Mouse (Mus musculus) ES-E14 (cell line): ENCODE data around the gene Itfg1. TPM values are rescaled to one million over a fixed set of nuclear protein-coding genes. Genes with fewer than 3 reads are reported as not detected.
"Not testable (repeated sequence)": the region's sequence is repeated elsewhere in the genome, so short reads cannot be mapped to it uniquely, and the experiment has no call there.

Experiments
- DNase-seq: peaks from one replicate; pipeline ENCODE4 v3.0.0-alpha.2; 2013; ENCODE audit warnings: low read depth, low spot score
- H3K27ac ChIP-seq: 2 replicates; pipeline ENCODE4 v1.5.1; 2012; ENCODE audit warnings: low read depth, mild to moderate bottlenecking, low read length, moderate library complexity, mixed read lengths; ENCODE audit not compliant: poor library complexity, insufficient read depth, severe bottlenecking
- H3K36me3 ChIP-seq: 2 replicates; pipeline ENCODE4 v1.6.1; 2012; ENCODE audit warnings: mild to moderate bottlenecking, low read length, moderate library complexity, mixed read lengths; ENCODE audit not compliant: control insufficient read depth, poor library complexity, insufficient read depth, severe bottlenecking
- H3K4me1 ChIP-seq, 2 experiments: fragments of 150-350 bp in 1 of 2; sonication (generic) in 1 of 2; 2 replicates each; pipeline ENCODE4 v1.6.1; 2012; ENCODE audit warnings: low read length in 2 of 2, mild to moderate bottlenecking in 1 of 2, mixed read lengths in 1 of 2; ENCODE audit not compliant: control insufficient read depth in 2 of 2, insufficient read depth in 2 of 2, poor library complexity in 1 of 2
- H3K4me3 ChIP-seq, 2 experiments: fragments of 150-350 bp in 1 of 2; sonication (generic) in 1 of 2; 2 replicates each; pipeline ENCODE4 v1.5.1; 2012; ENCODE audit warnings: low read length in 2 of 2, low read depth in 1 of 2, mild to moderate bottlenecking in 1 of 2, mixed read lengths in 1 of 2; ENCODE audit not compliant: insufficient read depth in 1 of 2, poor library complexity in 1 of 2, severe bottlenecking in 1 of 2
- H3K9ac ChIP-seq: 2 replicates; pipeline ENCODE4 v1.6.1; 2012; ENCODE audit warnings: low read depth, mild to moderate bottlenecking, low read length, mixed read lengths; ENCODE audit not compliant: poor library complexity, insufficient read depth, severe bottlenecking
- H3K9me3 ChIP-seq: fragments of 150-350 bp; sonication (generic); 2 replicates; pipeline ENCODE4 v1.6.1; 2012; ENCODE audit warnings: low read depth, mild to moderate bottlenecking, low read length; ENCODE audit not compliant: control insufficient read depth, insufficient read depth
- CHD2 ChIP-seq: IDR thresholded peaks from 2 replicates; pipeline ENCODE4 v1.6.1; 2014; ENCODE audit warnings: mild to moderate bottlenecking, low read depth, low read length, inconsistent platforms
- HCFC1 ChIP-seq: IDR thresholded peaks from 2 replicates; pipeline ENCODE4 v1.6.1; 2012; ENCODE audit warnings: low read length, inconsistent platforms, borderline replicate concordance; ENCODE audit not compliant: insufficient read depth
- MAFK ChIP-seq: IDR thresholded peaks from 2 replicates; pipeline ENCODE4 v1.6.1; 2014; ENCODE audit warnings: mild to moderate bottlenecking, low read depth, low read length, inconsistent platforms; ENCODE audit not compliant: insufficient read depth
- ZC3H11A ChIP-seq: IDR thresholded peaks from 2 replicates; pipeline ENCODE4 v1.6.1; 2012; ENCODE audit warnings: low read depth, mild to moderate bottlenecking, inconsistent platforms, low read length, borderline replicate concordance
- ZNF384 ChIP-seq: IDR thresholded peaks from 2 replicates; pipeline ENCODE4 v1.6.1; 2012; ENCODE audit warnings: low read depth, low read length, inconsistent platforms
- in situ Hi-C, 2 experiments: fragments of 600-800 bp; cut with MboI; formaldehyde crosslinking; loops; one replicate each; pipeline ENCODE4 v1.15.1; 2025; ENCODE audit warnings: low sequenced_read_pairs in 2 of 2, inconsistent platforms in 1 of 2; ENCODE audit not compliant: unreplicated experiment in 2 of 2
- total RNA-seq: library from RNA; depleted of rRNA; stranded (reverse); fragments of 300-350 nt; gene quantifications from 2 replicates; pipeline ENCODE4 v1.2.3, GENCODE M21; 2012

Gene Itfg1
- total RNA-seq, 1 experiment: 40.2 TPM

DNA sequence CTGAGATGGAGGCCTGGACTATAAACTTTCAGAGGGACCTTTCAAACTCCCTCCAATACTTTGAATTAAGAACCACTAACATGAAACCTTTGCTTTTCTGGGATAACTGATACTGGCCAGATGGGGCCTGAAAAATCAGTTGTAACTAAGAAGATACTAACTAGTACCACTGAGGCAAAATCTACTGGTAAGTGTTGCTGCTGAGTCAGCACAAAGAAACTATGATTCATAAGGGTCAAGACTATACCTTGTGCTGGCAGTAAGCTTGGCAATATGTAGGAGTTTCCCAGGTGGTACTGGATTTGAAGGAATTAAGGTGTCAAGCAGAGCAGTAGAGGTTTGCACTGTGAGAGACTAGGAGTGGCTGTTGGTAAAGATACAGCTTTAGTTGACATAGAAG is 27.1 kb downstream of the Itfg1 start:
- H3K4me1 ChIP-seq: no peaks in the 10 kb centered on the region
- TF ChIP-seq MAFK (peak; percentile 85), CHD2 (no peak), ZC3H11A (no peak), HCFC1 (no peak), ZNF384 (no peak)
- H3K27ac ChIP-seq: no peak overlapping the region
- no peak overlapping the region for H3K4me3 ChIP-seq
- no peaks in the 10 kb centered on the region for H3K36me3 ChIP-seq
- no peaks in the 10 kb centered on the region for H3K9me3 ChIP-seq
- in situ Hi-C loops: no loop called here
- no peak for DNase-seq
- no peak overlapping the region for H3K9ac ChIP-seq

DNA sequence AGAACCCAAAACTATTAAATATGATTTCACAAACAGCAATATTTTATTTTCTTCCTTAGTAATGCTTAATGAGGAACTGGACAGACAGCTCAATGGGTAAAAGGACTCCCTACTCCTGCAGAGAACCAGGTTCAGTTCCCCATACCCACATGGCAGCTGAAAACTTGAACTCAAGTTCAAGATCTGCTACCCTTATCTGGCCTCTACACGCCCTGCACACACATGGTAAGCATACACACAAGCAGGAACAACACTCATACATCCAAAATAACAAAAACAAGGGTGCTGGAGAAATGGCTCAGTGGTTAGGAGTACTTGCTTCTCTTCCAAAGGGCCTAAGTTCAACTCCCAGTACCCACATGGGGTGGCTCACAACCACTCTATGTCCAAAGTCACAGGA is 39.3 kb downstream of the Itfg1 start:
- no peaks in the 10 kb centered on the region for H3K4me1 ChIP-seq

GRCm38 (mm10) chr8:85800164-85800563 is 40.6 kb downstream of the Itfg1 start:
- DNase-seq: no peak
- no peaks in the 10 kb centered on the region for H3K36me3 ChIP-seq
- H3K4me1 ChIP-seq: no peaks in the 10 kb centered on the region
- no peak overlapping the region for H3K9ac ChIP-seq
- no peak overlapping the region for H3K4me3 ChIP-seq
- no peak for TF ChIP-seq ZNF384
- H3K9me3 ChIP-seq: no peaks in the 10 kb centered on the region
- in situ Hi-C loops: no loop called here
- H3K27ac ChIP-seq: no peak overlapping the region

More for the DNA sequence above, 39.3 kb downstream of the Itfg1 start:
- H3K36me3 ChIP-seq: no peaks in the 10 kb centered on the region
- in situ Hi-C loops: no loop called here
- H3K9ac ChIP-seq: no peak overlapping the region
- no peak overlapping the region for H3K4me3 ChIP-seq
- DNase-seq: no peak
- H3K9me3 ChIP-seq: no peaks in the 10 kb centered on the region
- no peak overlapping the region for H3K27ac ChIP-seq
- TF ChIP-seq ZC3H11A (no peak), MAFK (no peak), ZNF384 (no peak), HCFC1 (no peak), CHD2 (no peak)

- H3K27ac ChIP-seq, H3K9ac ChIP-seq, H3K9me3 ChIP-seq, H3K4me1 ChIP-seq, H3K4me3 ChIP-seq, DNase-seq, H3K36me3 ChIP-seq, in situ Hi-C loops: not testable (repeated sequence)
Measured at GRCm38 (mm10) chr8:85796392-85796791, 44.3 kb downstream of the Itfg1 start.

DNA sequence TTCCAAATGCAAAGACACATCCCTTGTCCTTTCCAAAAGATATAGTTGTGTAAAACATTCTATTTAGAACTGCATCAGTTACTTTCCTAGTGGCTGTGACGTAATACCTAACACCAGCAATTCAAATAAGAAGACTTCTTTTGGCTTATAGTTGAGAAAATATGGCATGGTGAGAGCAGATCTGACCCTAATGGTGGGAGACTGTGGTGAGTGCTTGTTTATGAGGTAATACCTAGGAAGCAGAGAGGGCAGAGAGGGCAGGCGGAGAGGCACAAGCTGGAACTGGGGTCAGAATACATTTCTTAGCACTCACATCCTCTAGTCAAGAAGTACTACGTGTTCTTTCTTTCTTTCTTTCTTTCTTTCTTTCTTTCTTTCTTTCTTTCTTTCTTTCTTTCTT is 52.4 kb downstream of the Itfg1 start:
- no peak for DNase-seq

More for the DNA sequence above, 52.4 kb downstream of the Itfg1 start:
- no peak for TF ChIP-seq ZC3H11A
- Histone ChIP-seq H3K36me3 (no peaks in the 10 kb centered on the region), H3K9me3 (no peaks in the 10 kb centered on the region), H3K27ac (no peak overlapping the region), H3K4me3 (no peak overlapping the region), H3K9ac (no peak overlapping the region), H3K4me1 (no peaks in the 10 kb centered on the region; a peak in 1 of 4 replicates)
- in situ Hi-C loops: no loop called here
